Mouse (Mus musculus) small intestine, adult 2 months (tissue): ENCODE data around the gene Fmo1. TPM values are rescaled to one million over a fixed set of nuclear protein-coding genes. Genes with fewer than 3 reads are reported as not detected.

Source experiments
- H3K27ac ChIP-seq: fragments of 200-500 bp; 2 replicates; pipeline ENCODE4 v1.5.1; 2012; ENCODE audit warnings: low read depth, low read length, control low read depth, inconsistent platforms; ENCODE audit not compliant: insufficient read depth
- H3K27me3 ChIP-seq: fragments of 200-500 bp; 2 replicates; pipeline ENCODE4 v1.6.1; 2012; ENCODE audit warnings: mild to moderate bottlenecking, moderate library complexity, low read length, inconsistent platforms; ENCODE audit not compliant: control insufficient read depth, insufficient read depth
- H3K36me3 ChIP-seq: fragments of 200-500 bp; 2 replicates; pipeline ENCODE4 v1.6.1; 2012; ENCODE audit warnings: mild to moderate bottlenecking, low read length, control low read depth, inconsistent platforms; ENCODE audit not compliant: control insufficient read depth, insufficient read depth
- H3K4me1 ChIP-seq: fragments of 200-500 bp; 2 replicates; pipeline ENCODE4 v1.6.1; 2012; ENCODE audit warnings: low read length, inconsistent platforms, mixed read lengths; ENCODE audit not compliant: control insufficient read depth, insufficient read depth, insufficient read length
- H3K4me3 ChIP-seq: fragments of 200-500 bp; 2 replicates; pipeline ENCODE4 v1.5.1; 2012; ENCODE audit warnings: low read depth, mild to moderate bottlenecking, control low read depth, inconsistent platforms, low read length, moderate library complexity
- CTCF ChIP-seq: fragments of 200-500 bp; IDR thresholded peaks from 2 replicates; pipeline ENCODE4 v1.5.1; 2012; ENCODE audit warnings: low read depth, mild to moderate bottlenecking, control low read depth, inconsistent platforms, low read length, moderate library complexity, mixed read lengths; ENCODE audit not compliant: insufficient replicate concordance, insufficient read length; ENCODE audit errors: extremely low read depth
- POLR2A ChIP-seq: fragments of 200-500 bp; IDR thresholded peaks from 2 replicates; pipeline ENCODE4 v1.6.1; 2012; ENCODE audit warnings: low read depth, mild to moderate bottlenecking, control low read depth, inconsistent platforms, low read length, moderate library complexity
- WGBS: fragments of 180-500 bp; shearing (Covaris S2); methylation state at CpG from one replicate; pipeline ENCODE4 v1.1.7; 2018; 5-methylcytosine and 5-hydroxymethylcytosine counted together
- polyA plus RNA-seq: library from polyadenylated mRNA; depleted of rRNA; stranded (reverse); fragments of >200 nt; gene quantifications from 2 replicates; pipeline ENCODE4 v1.2.3, GENCODE M21; 2012

Fmo1 gene
- polyA plus RNA-seq, 1 experiment, result 1.7 TPM

GRCm38 (mm10) chr1:162871701-162872311 is 5.4 kb upstream of the Fmo1 start:
- 18% methylated on average over 9 of the region's 9 CpGs for WGBS
- Histone ChIP-seq H3K36me3 (no peaks in the 10 kb centered on the region), H3K4me3 (no peak overlapping the region), H3K27me3 (no peaks in the 10 kb centered on the region), H3K27ac (peak overlapping the region; percentile 92), H3K4me1 (peaks cover 18% of the 10 kb centered on the region)
- no peak for TF ChIP-seq POLR2A
- TF ChIP-seq CTCF, result no peak

- H3K4me3 ChIP-seq, result no peak overlapping the region
- no peaks in the 10 kb centered on the region for H3K27me3 ChIP-seq
- 36% methylated on average over 7 of the region's 7 CpGs for WGBS
- no peaks in the 10 kb centered on the region for H3K36me3 ChIP-seq
- H3K27ac ChIP-seq, result peak overlapping the region; percentile 92
- TF ChIP-seq POLR2A, result no peak
- no peak for TF ChIP-seq CTCF
- H3K4me1 ChIP-seq, result peaks cover 18% of the 10 kb centered on the region
These were observed 4.6 kb upstream of the Fmo1 start for GRCm38 (mm10) chr1:162870978-162871377.

GRCm38 (mm10) chr1:162867396-162867795 is 986 bp upstream of the Fmo1 start:
- peaks cover 18% of the 10 kb centered on the region for H3K4me1 ChIP-seq
- 40% methylated on average over 4 of the region's 4 CpGs for WGBS
- no peaks in the 10 kb centered on the region for H3K27me3 ChIP-seq
- H3K4me3 ChIP-seq, result no peak overlapping the region
- H3K27ac ChIP-seq, result peak overlapping the region; percentile 15; the same call in 1 of the 2 replicates
- TF ChIP-seq CTCF (no peak), POLR2A (no peak)
- H3K36me3 ChIP-seq, result no peaks in the 10 kb centered on the region

- 77% methylated on average over 3 of the region's 3 CpGs for WGBS
- Histone ChIP-seq H3K36me3 (no peaks in the 10 kb centered on the region), H3K27ac (no peak overlapping the region), H3K4me1 (peaks cover 5% of the 10 kb centered on the region; the same call in 1 of the 2 replicates), H3K4me3 (no peak overlapping the region), H3K27me3 (no peaks in the 10 kb centered on the region)
- TF ChIP-seq CTCF, result no peak
- TF ChIP-seq POLR2A, result no peak
These were observed 948 bp downstream of the Fmo1 start for GRCm38 (mm10) chr1:162865493-162865830.

GRCm38 (mm10) chr1:162864816-162865492 is 1.5 kb downstream of the Fmo1 start:
- Histone ChIP-seq H3K36me3 (no peaks in the 10 kb centered on the region), H3K4me3 (no peak overlapping the region), H3K27ac (no peak overlapping the region), H3K27me3 (no peaks in the 10 kb centered on the region), H3K4me1 (peaks cover 7% of the 10 kb centered on the region; the same call in 1 of the 2 replicates)
- TF ChIP-seq POLR2A (no peak), CTCF (no peak)
- 79% methylated on average over 8 of the region's 8 CpGs for WGBS

- no peak overlapping the region for H3K4me3 ChIP-seq
- no peak overlapping the region for H3K27ac ChIP-seq
- H3K4me1 ChIP-seq, result peaks cover 13% of the 10 kb centered on the region
- 86% methylated on average over 5 of the region's 5 CpGs for WGBS
- TF ChIP-seq CTCF (no peak), POLR2A (no peak)
- no peaks in the 10 kb centered on the region for H3K36me3 ChIP-seq
- H3K27me3 ChIP-seq, result no peaks in the 10 kb centered on the region
These were observed 2.1 kb downstream of the Fmo1 start for GRCm38 (mm10) chr1:162864279-162864678.

- Histone ChIP-seq H3K27ac (no peak overlapping the region), H3K4me1 (peaks cover 18% of the 10 kb centered on the region), H3K27me3 (no peaks in the 10 kb centered on the region), H3K4me3 (no peak overlapping the region), H3K36me3 (no peaks in the 10 kb centered on the region)
- 68% methylated on average over 3 of the region's 3 CpGs for WGBS
- TF ChIP-seq CTCF (no peak), POLR2A (no peak)
These were observed 2.8 kb downstream of the Fmo1 start for GRCm38 (mm10) chr1:162863579-162863978.

- Histone ChIP-seq H3K27ac (no peak overlapping the region), H3K36me3 (no peaks in the 10 kb centered on the region), H3K27me3 (no peaks in the 10 kb centered on the region), H3K4me3 (no peak overlapping the region), H3K4me1 (peaks cover 16% of the 10 kb centered on the region)
- TF ChIP-seq CTCF (no peak), POLR2A (no peak)
- WGBS, result 76% methylated on average over 1 of the region's 1 CpGs
These were observed 4.1 kb downstream of the Fmo1 start for GRCm38 (mm10) chr1:162862328-162862727.
